Mouse (Mus musculus) E14TG2a.4 (cell line): ENCODE results near the gene Il17rc.

Experiments used
- H3K27me3 ChIP-seq: 2 replicates; pipeline ENCODE4 v1.6.1; 2014; ENCODE audit warnings: low read length, control low read depth; ENCODE audit not compliant: insufficient read depth
- H3K36me3 ChIP-seq: 2 replicates; pipeline ENCODE4 v1.6.1; 2014; ENCODE audit warnings: low read length, control low read depth; ENCODE audit not compliant: insufficient read depth
- H3K4me1 ChIP-seq: replicated peaks from 2 replicates; pipeline ENCODE4 v1.6.1; 2014; ENCODE audit warnings: low read depth, low read length, control low read depth
- H3K4me3 ChIP-seq: replicated peaks from 2 replicates; pipeline ENCODE4 v1.5.1; 2014; ENCODE audit warnings: mild to moderate bottlenecking, low read length
- H3K9me3 ChIP-seq: 2 replicates; pipeline ENCODE4 v1.6.1; 2014; ENCODE audit warnings: low read length, control low read depth
- CTCF ChIP-seq: conservative IDR thresholded peaks from 2 replicates; pipeline ENCODE4 v1.5.1; 2014; ENCODE audit warnings: low read length
- NANOG ChIP-seq: IDR thresholded peaks from 2 replicates; pipeline ENCODE4 v1.6.1; 2014; ENCODE audit warnings: borderline replicate concordance, low read length, mixed read lengths
- POU5F1 ChIP-seq: IDR thresholded peaks from 2 replicates; pipeline ENCODE4 v1.6.1; 2014; ENCODE audit warnings: low read length, borderline replicate concordance

Il17rc gene

GRCm38 (mm10) chr6:113494258-113494788 lies 23.1 kb downstream of the Il17rc start:
- Histone ChIP-seq H3K4me1 (peaks cover 70% of the 10 kb centered on the region), H3K36me3 (peaks cover 36% of the 10 kb centered on the region), H3K27me3 (peaks cover 28% of the 10 kb centered on the region), H3K4me3 (peak overlapping the region; percentile 81), H3K9me3 (no peaks in the 10 kb centered on the region)
- TF ChIP-seq POU5F1 (no peak), CTCF (peak; percentile 12; the same call in 1 of the 2 replicates)

DNA sequence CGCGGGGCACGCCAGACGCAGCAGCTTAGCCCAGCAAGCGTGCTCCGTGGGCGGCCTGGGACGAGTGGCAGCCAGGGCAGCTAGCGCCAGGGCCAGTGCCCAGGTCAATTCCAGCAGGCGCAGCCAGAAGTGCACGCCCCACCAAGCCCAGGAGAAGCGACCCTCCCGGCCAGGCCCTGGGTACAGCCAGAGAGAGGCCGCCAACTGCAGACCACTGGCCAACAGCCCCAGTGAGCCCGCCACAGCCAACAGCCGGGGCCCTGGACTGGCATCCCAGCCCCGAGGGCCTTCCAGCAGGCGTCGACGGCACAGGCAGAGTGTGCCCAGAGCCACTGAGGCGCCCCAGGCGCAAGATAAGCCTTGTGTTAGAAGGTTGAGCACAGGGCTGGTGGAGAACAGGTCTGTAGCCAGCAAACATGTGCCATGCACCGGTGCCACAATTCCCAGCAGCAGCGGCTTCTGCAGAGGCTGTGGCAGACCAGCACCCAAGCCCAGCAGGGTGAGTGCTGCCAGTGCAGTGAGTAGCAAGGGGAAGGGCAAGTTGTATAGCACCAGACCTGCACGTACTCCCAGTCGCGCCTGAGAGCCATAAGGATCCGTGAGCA lies 23.9 kb downstream of the Il17rc start:
- Histone ChIP-seq H3K4me1 (peaks cover 61% of the 10 kb centered on the region), H3K9me3 (no peaks in the 10 kb centered on the region), H3K27me3 (peaks cover 33% of the 10 kb centered on the region), H3K36me3 (peaks cover 27% of the 10 kb centered on the region), H3K4me3 (peak overlapping the region; percentile 81)
- no peak; the same call in 1 of the 2 replicates for TF ChIP-seq POU5F1
- TF ChIP-seq NANOG = no peak

DNA sequence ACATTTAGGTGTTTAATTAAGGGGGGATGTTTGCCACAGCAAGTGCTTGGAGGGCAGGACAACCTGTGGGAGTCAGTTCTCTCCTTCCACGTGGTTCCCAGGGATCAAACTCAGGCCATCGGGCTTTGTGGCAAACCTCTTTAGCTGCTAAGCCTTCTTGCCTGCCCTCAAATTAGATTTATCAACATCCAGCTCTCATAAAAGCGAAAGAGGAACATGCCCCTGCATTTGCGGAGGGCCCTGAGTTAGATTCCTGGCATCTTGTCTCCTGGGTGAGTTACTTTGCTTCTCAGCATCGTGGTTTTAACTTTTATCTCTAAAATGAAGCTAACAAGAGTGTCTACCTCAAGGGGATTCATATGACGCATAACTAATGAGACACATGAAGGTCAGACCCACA lies 28.1 kb downstream of the Il17rc start:
- Histone ChIP-seq H3K9me3 (no peaks in the 10 kb centered on the region), H3K4me1 (peaks cover 59% of the 10 kb centered on the region), H3K4me3 (no peak overlapping the region), H3K27me3 (peaks cover 49% of the 10 kb centered on the region), H3K36me3 (peaks cover 10% of the 10 kb centered on the region)
- no peak for TF ChIP-seq POU5F1
- no peak for TF ChIP-seq NANOG
- no peak for TF ChIP-seq CTCF

DNA sequence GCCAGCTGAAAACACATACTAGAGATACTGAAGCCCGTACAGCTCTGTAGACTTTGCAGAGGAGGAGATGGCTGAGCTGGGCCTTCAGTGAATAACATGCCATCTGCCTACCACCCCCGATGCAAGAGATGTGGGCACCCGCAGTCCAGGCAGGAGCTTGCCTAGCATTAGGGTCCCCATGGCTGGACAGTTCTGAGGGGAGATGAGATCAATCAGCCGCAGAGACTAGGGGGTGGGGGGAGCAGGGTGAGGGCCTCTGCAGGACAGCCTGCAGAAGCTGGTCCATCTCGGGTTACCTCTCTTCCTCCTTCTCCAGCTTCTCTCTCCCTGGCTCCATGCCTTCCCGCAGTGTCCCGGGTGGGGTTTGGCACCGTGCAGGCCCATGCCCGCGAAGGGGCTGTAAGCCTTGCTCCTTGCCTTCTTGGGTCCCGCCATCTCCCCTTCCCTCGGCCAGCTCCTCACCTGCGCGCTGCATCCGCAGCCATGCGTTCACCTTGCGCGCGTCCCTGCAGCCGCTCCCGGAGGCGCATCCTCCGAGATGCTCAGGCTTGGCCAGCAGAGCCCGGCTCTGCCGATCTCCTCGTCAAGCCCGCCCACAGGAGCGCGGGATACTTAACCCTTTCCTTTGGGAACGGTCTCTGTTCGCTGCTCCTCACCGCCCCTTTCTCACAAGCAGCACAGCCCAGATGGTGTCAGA lies 30.3 kb downstream of the Il17rc start, which contains the start of gene Prrt3:
Prrt3 (minus strand) TSS at position 544 of the 697 bp plus-strand sequence.
- peaks cover 62% of the 10 kb centered on the region for H3K4me1 ChIP-seq
- H3K27me3 ChIP-seq = peaks cover 33% of the 10 kb centered on the region
- H3K9me3 ChIP-seq = no peaks in the 10 kb centered on the region
- peaks cover 10% of the 10 kb centered on the region for H3K36me3 ChIP-seq
- H3K4me3 ChIP-seq = peak within 1 kb of the TSS; percentile 83
- TF ChIP-seq CTCF = no peak

- H3K9me3 ChIP-seq = no peaks in the 10 kb centered on the region
- TF ChIP-seq NANOG (peak; percentile 64; the same call in 1 of the 2 replicates), POU5F1 (no peak), CTCF (no peak)
- H3K4me1 ChIP-seq = peaks cover 60% of the 10 kb centered on the region
- no peak overlapping the region for H3K4me3 ChIP-seq
- peaks cover 24% of the 10 kb centered on the region for H3K27me3 ChIP-seq
- H3K36me3 ChIP-seq = no peaks in the 10 kb centered on the region
Observed at GRCm38 (mm10) chr6:113502801-113503200, 31.6 kb downstream of the Il17rc start.

DNA sequence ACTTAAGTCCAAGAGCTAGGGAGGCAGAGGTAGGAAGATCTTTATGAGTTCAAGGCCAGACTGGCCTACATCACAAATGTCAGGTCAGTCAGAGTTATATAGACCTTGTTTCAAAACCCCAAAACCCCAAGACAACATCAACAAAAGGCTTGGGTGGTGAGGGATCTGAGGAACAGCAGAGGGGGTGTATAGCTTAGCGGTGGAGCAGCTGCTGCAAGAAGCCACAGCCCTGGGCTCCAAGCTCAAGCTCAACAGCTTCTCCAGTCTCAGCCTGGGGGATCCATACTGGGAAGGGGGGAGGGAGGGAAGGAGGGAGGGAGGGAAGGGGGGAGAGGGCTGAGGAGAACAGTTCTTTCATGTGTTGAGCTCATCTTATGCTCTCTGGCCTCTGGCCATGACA lies 34.5 kb downstream of the Il17rc start:
- TF ChIP-seq CTCF (no peak), POU5F1 (no peak), NANOG (no peak)
- H3K4me1 ChIP-seq = peaks cover 66% of the 10 kb centered on the region
- no peak overlapping the region for H3K4me3 ChIP-seq
- H3K27me3 ChIP-seq = peaks cover 11% of the 10 kb centered on the region
- H3K9me3 ChIP-seq = no peaks in the 10 kb centered on the region
- no peaks in the 10 kb centered on the region for H3K36me3 ChIP-seq

DNA sequence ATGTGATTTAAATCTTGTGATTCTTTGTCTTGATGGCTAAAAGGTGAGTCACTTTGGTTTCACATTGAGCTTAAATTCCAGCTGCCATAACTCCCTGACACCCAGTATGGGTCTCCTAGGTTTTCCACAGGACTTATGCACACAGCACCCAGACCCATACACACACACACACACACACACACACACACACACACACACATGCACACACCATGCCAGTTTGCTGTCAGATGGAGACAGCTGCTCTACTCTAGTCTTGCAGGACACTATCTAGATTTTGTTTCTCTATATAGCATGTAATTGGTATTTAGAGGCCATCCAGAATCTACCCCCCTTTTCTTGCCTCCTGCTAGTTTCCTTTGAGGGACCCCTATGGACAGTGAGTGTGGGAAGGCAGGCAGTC lies 35.9 kb downstream of the Il17rc start:
- no peak for TF ChIP-seq CTCF
- no peak for TF ChIP-seq NANOG
- TF ChIP-seq POU5F1 = no peak
- Histone ChIP-seq H3K4me1 (peaks cover 54% of the 10 kb centered on the region), H3K4me3 (no peak overlapping the region), H3K9me3 (no peaks in the 10 kb centered on the region), H3K27me3 (no peaks in the 10 kb centered on the region), H3K36me3 (0 out of 2 replicates have a peak, but pooled peaks cover 5% of the 10 kb centered on the region)

DNA sequence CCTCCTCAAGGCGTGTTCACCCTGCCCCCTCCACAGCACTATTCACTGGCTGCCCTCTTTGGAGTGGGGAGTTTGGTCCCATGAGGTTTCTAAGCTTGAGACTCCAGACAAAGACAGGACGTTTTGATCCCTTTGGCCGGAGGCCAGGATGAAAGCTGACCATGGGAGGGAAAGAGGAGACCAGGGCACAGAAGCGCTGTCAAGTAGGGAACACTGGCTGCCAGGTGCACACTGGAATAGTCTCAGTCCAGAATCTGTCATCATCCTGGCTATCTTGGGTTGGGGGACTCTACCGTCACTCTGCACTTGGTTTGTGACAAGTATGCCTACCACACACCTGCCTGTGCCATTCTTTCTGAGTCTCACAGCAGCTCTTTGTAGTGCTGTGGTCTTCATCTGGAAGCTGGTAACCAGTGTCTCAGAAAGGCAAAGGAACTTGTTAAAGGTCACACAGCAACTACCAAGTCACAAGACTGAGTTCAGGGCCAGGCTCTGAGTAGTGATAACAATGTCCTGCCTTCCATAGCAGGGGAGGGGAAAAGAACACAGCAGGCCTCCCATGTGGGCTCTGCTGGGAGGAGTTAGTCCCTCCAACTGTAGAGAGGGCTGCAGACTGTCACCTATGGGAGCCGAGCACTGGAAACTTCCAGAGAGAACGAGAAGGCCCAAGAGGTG lies 37.2 kb downstream of the Il17rc start:
- no peak for TF ChIP-seq POU5F1
- TF ChIP-seq CTCF = no peak
- no peak for TF ChIP-seq NANOG

More for the DNA sequence above, 37.2 kb downstream of the Il17rc start:
- Histone ChIP-seq H3K4me3 (no peak overlapping the region), H3K27me3 (no peaks in the 10 kb centered on the region), H3K4me1 (peaks cover 47% of the 10 kb centered on the region), H3K9me3 (no peaks in the 10 kb centered on the region), H3K36me3 (peaks cover 14% of the 10 kb centered on the region)
